Mouse (Mus musculus): ENCODE measurements at regions not wholly inside any gene's neighbourhood (a gene's known extent, or its start where the extent isn't known, plus 50 kb on each side); places are given as distances from the start of the nearest gene placed in this dataset.
"Not testable (repeated sequence)": the region's sequence is repeated elsewhere in the genome, so short reads cannot be mapped to it uniquely, and the experiment has no call there.

DNA sequence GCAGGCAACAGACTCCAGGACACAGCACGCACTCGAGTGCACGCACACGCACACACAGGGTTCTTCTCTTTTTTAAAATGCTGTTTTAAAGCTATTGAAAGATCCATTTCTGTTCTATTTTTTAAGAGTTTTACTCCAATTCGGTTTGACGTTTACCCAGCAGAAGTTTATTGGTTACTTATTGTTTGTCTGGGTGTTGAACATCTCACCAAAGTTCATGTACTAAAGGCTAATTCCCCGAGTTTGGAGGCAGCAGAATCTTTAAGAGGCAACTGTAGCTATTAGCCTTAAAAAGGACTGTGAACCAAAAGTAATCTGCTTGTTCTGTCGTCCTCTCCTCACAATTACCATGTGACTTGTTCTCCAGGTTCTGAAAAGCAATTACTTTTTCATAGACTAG lies 263.0 kb upstream of the Nfia start:
- no peak for DNase-seq (ENCODE audit: inconsistent age in 2 of 2, low spot score in 1 of 2)

DNA sequence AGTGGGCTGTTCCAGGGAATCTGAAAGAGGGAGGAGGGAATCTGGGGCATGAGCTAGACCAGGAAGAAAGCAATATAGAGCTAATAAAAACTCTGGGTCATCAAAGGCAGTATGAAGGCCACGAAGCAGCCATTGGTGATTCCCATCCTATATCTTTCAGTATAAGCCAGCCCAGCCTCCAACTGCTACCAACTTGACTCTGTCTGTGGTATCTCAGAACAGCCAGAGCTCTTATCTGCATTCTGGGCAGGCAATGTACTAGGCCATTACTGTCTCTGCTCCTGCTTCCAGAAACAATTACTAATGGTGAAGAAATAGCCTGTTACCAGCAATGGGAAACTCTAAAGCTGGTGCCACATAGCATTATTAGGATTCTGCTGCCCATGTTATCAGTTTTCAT lies 266.8 kb upstream of the Nfia start:
- DNase-seq (ENCODE audit: inconsistent age in 2 of 2, low spot score in 1 of 2), result no peak

DNA sequence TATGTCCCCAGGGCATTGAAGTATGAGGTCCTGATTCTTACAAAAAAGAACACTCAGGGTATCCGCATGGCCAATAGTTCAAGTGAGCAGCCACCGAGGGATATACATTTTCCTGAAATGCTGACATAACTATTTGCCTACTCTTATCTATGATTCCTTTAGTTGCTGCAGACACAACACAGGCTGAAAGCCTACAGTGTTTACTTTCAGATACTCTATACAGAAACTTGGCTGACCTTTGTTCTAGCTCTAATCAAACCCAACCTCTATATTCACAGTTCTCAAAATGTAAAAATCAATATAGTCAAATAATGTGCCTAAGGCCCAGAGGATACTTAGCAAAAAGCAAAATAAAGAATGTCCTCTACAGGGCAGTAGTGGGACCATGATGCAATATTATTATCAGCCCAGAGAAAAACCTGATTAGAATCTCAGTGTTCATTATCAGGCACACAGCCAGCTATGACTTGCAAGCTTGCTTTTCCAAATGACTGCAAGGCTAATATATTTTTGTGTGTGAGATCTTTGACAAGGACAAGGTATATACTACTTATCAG lies 281.2 kb upstream of the Nfia start:
- DNase-seq (ENCODE audit: inconsistent age in 2 of 2, low spot score in 1 of 2), result no peak

DNA sequence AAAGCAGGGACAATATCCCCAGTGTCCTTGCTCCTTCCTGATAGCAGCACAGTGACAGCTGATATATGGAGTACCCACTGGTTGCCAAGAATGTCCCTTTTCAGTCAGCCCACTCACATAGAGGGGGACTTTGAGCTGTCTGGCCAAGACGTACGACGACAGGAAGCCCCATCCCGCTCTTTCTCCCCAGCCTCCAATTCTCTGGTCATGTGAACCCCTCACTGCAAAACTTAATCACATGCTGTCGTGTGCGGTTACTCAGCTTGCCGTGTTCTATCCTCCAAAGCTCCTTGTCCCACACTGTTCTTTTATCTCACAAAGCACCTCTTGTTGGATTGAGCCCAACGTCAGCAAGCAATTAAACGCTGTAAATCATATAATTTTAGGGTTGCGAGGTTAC lies 286.2 kb upstream of the Nfia start:
- peak in 1 of 2 experiments; percentile 27 for DNase-seq (ENCODE audit: inconsistent age in 2 of 2, low spot score in 1 of 2)

DNA sequence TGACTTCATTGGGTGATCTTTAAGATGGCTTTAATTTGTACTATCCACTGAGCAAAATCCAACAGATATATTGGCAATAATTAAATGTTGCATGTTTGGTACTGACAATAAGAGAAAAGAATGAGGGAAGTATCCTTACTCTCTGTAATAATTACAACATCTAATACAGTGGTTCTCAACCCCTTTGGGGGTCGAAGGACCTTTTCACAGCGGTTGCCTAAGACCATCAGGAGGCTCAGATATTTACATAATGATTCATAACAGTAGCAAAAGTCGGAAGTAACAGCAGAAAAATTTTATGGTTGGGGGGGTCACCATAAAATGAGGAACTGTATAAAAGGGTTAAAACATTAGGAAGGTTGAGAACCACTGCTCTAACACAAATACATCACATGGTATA lies 287.3 kb upstream of the Nfia start:
- DNase-seq (ENCODE audit: inconsistent age in 2 of 2, low spot score in 1 of 2), result no peak

DNA sequence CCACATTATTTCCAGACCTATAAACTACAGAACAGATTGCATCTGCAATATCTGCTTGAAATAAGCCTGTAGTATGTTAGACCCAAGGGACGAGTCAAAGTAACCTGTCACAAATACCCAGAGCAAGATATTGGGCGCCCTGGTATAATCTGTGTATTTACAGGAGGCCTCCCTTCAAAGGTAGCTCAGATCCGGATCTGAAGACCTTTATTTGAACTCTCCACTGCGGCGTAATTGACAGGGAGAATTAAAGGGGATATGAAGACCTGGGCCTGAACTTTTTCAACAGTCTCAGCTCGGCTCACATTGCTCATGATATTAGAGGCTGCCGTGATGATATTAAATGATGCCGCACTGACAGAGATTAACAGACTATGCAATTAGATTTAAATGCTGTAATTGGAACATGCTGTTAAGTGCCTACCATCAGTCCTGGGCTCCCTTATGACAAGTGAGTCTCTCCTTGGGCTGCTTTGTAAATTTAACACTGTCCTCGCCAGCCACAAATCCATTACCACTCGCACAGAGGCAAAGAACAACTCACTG lies 289.8 kb upstream of the Nfia start:
- peak in 1 of 2 experiments; percentile 26 for DNase-seq (ENCODE audit: inconsistent age in 2 of 2, low spot score in 1 of 2)

DNA sequence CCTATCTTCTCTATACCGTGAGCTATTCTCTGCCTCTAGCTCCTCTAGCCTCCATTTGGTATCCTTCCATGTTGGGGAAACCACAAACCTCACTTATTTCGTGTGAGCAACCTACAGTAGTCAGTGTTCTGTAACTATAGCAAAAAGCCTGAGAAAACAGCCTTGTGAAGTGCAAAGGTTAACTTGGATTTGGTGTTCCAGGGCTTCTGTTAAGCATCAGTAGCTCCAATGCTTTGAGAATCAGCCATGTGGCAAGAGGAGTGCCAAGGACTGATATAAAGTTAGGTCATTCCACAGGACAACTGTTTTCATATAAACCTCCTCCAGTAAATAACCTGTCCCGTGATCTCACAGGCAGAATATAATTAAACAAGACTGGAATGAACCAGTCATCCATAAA lies 290.7 kb upstream of the Nfia start:
- no peak for DNase-seq (ENCODE audit: inconsistent age in 2 of 2, low spot score in 1 of 2)

DNA sequence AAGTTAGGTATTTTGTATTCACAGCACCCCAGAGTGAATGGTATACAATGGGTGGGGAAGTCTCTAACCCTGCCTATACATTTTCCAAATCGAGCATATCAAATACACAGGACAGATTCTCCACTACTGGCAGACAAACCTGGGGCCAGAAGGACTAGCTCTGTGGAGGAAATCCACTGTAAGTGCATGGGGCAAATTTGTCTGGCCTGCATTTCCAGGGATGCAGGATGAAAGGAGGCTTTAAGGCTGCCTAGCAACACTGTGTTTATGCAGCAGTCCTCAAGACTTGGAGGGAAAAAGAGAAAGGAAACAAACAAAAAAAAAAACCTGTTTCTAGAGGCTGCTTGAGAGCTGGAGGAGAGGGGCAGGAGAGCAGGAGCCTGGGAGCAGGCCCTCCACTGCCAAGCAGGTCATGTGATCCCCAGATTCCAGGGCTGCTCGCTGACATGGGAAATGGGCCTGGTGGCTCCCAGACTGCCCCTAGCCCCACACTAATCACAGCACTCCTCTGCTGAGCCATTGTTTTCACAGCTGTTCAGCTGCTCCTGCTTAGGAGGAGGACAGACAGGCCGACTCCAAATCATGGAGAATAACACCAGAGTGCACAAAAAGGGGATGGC lies 293.7 kb upstream of the Gm10192 start:
- DNase-seq (ENCODE audit: inconsistent age in 2 of 2, low spot score in 1 of 2), result peak in 1 of 2 experiments; percentile 22

DNA sequence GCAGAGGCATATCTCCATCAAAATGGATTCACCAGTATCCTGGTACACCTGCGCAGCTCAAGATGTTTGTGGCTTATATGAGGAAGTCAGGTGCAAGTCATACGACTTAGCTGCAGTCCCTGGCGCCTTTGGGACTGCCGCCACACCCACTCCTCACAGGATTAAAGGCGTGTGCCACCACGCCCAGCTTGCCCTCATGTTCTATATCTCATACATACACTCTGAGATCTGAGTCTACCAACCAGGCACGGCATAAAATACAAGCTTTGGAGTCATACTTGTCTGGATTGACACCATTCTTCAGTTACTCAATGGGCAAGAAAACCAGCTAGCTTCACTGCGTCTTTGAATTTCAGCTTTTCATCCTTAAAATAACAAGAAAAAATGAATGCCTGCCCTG lies 290.5 kb upstream of the Gm10192 start:
- DNase-seq (ENCODE audit: inconsistent age in 2 of 2, low spot score in 1 of 2), result not testable (repeated sequence)

DNA sequence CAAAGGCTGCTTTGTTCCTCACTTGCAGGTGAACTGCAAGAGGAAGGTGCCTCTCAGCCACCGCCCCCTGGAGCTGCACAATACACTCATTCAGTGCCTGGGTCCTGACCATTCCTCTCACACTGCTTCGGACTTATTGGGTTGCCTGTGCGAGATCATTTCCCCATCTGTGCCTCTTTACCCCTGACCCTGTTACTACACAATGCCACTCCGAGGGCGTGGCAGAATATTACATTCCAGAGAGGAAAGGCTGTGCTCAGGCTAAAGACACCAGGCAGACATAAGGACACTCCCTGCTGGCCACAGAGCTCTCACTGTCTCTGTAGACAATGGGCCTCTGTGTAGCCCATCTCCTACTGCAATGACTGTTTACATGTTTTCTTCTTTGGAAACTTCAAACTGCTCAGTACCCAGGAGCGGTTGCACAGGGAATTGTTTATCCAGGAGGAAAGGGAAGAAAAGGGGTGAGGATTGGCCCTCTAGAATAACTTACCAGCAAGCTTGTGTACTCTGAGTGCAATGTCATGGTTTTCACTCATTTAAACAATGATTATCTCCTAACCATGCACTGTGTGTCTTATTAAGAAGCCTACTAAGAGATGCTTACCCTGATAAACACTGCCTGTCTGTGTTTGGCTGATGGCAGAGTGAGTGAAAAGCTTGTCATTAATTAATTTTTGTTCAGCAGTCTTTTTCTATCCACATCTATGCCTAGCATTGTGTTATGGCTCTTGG lies 283.1 kb upstream of the Gm10192 start:
- no peak for DNase-seq (ENCODE audit: inconsistent age in 2 of 2, low spot score in 1 of 2)

DNA sequence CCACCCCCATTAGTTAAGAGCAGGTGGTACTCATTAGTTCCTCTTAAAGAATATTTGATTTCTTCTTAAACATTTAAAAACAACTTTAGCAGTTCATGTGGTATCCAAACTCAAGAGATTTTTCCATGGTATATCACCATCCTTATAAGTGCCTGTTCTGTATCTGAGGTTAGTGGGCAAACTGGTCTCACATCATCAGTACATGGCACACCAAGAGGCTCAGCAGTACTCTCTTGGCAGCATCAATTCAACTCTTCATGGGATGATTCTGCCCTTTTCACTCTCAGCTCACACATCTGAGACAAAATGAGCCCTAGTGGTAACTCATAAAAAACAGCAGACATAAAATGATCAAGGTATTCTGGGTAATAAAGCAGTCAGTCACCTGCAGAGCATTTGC lies 282.6 kb upstream of the Gm10192 start:
- no peak for DNase-seq (ENCODE audit: inconsistent age in 2 of 2, low spot score in 1 of 2)

DNA sequence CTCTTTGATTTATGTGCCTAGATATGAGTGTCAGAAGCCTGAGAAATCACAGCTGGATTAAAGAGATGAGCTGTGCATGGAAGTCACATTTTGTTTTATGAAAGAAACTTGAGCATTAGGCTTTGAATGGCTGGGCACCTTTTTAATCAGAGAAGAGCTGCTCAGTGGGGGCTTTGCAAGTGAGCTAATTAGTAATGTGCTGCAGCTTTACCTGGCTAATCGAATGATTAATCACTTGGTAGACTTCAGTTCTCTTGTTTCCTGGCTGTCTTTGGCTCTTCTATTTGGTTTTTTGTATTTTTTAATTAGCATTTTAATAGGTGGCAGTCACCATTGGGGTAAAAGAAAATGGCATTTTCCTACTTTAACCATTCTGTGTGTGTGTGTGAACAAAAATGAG lies 278.2 kb upstream of the Gm10192 start:
- DNase-seq (ENCODE audit: inconsistent age in 2 of 2, low spot score in 1 of 2), result no peak

DNA sequence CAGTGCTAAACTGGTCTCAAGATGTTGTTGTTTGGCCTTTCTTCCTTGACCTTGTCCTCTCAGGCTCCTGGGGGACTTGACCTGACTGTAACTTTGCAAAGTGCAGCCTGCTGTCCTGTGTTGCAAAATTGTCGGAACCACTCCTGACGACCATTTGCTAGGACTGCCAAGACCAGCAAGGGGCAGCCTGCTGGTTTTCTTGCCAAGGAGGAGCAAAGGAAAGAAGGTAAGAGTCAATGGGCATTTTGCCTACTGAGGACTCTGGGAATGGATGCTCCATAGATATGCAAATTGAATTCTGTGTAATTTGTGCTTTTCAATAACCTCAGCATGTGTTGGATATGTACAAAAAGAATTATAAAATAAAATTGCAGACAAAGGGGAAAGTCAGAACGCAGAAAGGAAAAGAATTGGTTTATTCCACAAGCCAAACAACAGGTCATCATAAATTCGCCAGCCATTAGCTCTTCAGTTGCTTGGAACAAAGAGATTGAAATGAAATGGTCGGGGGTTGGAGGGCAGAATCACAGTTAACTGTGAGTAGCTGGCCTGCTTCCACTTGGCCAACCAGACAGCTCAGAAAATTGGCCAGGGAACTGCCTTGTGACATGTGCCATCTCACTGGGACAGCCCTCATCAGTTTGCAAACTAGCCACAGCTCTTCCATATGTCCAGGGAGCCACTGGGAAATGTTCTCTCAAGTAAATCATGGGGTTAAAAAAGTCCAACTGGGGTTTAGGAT lies 256.5 kb upstream of the Gm10192 start:
- peak; percentile 3 to 37 for DNase-seq (ENCODE audit: inconsistent age in 2 of 2, low spot score in 1 of 2)

DNA sequence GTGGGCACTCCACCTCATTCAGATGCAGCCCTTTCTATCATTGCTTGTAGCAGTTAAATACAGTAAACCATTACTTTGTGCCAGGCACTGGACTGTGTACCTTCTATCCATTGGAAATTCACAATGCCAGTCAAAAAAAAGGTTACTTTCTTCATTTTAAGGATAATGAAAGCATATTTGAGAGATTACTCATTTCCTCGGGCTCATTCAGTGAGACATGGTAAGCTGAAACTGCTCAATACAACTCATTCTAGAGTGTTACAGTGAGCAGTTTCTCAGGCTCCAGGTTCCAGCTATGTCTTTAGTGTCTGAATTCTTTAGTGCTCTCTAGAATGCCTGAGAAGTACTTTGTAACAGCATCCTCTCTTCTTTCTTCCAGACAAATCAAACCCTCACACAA lies 249.7 kb upstream of the Gm10192 start:
- no peak for DNase-seq (ENCODE audit: inconsistent age in 2 of 2, low spot score in 1 of 2)

DNA sequence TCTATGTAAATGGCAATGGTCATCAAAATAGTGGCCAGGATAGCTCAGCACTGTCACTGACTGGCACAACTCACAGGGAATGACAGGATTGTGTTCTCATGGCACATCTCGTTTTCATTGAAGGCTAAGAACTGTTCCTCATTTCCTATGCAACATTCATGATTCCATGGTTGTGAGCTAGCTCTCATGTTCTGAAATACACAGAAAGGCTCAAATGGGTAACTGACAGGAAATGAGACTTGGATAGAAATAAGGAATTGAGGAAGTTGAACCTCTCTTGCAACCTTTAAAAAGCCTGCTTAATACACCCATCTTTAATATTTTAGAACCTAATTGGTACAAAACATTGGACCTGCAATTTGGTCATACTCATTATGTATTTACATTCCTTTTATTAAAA lies 249.1 kb upstream of the Gm10192 start:
- DNase-seq (ENCODE audit: inconsistent age in 2 of 2, low spot score in 1 of 2), result no peak

DNA sequence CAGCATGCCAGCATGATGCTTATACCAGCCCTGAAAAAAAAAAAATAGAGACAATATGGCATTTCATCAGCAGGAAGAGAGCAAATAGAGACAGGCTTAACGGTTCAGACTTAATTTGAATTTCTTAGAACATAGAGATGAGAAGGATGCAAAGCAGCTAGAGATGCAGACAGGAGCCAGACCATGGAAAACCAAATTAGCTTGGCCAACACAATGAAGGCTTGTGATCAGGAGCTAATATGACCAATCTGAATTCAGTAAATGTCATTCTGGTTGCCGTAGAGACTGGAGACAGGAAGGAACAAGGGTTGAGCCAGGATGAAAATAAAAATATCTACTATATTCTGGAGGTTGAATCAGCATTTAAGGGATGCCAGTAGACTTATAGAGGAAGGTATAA lies 248.3 kb upstream of the Gm10192 start:
- no peak for DNase-seq (ENCODE audit: inconsistent age in 2 of 2, low spot score in 1 of 2)

DNA sequence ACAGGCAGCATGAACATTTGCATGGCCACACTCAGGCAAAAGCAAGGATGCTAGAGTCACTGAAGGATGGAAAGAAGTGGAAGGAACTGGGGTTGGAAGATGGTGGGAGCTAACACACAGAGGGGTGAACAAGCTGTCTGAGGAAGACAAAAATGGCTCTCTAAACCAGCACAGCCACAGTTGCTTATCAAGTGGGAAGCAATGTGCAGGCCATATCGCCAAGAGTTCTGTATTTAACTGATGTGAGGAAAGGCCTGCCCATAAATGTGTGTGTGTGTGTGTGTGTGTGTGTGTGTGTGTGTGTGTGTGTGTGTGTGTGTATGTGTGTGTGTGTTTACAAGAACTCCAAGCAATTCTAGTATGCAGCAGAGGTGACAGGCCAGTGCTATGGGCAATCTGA lies 236.9 kb upstream of the Gm10192 start:
- no peak for DNase-seq (ENCODE audit: inconsistent age in 2 of 2, low spot score in 1 of 2)

DNA sequence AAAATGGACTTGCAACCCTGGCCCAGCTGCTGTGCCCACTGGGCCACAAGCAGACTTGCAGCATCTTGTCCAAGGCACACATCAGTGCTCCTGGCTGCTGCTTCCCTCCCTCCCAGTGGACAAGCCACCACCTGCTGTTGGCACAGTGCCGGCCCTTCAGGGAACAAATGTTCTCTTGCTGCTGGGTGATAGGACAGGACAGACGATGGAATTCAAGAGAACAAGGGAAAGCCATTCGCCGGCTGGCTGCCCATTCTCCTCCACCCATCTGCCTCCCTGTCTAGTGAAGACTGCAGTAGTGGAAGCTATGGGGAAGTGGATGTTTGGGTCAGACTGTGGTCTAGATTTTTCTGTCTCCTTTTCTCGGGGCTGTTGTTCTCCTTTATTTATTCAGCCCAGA lies 235.7 kb upstream of the Gm10192 start:
- peak; percentile 13 to 68 for DNase-seq (ENCODE audit: inconsistent age in 2 of 2, low spot score in 1 of 2)

DNA sequence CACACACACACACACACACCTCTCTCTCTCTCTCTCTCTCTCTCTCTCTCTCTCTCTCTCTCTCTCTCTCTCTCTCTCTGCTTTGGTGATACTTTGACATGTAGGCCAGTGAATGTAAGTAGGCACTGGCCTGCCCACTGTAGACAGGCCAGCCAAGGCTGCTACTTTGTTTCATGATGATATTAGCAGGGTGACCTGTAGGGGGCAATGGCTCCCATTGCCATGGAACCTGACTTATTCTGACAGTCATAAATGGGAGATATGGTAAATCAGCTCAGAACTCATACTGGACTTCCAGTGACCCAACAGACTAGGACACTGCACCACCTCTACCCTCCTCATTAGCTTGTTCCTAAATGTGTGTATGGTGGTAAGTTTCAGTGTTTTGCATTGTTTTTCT lies 235.0 kb upstream of the Gm10192 start:
- no peak for DNase-seq (ENCODE audit: inconsistent age in 2 of 2, low spot score in 1 of 2)

DNA sequence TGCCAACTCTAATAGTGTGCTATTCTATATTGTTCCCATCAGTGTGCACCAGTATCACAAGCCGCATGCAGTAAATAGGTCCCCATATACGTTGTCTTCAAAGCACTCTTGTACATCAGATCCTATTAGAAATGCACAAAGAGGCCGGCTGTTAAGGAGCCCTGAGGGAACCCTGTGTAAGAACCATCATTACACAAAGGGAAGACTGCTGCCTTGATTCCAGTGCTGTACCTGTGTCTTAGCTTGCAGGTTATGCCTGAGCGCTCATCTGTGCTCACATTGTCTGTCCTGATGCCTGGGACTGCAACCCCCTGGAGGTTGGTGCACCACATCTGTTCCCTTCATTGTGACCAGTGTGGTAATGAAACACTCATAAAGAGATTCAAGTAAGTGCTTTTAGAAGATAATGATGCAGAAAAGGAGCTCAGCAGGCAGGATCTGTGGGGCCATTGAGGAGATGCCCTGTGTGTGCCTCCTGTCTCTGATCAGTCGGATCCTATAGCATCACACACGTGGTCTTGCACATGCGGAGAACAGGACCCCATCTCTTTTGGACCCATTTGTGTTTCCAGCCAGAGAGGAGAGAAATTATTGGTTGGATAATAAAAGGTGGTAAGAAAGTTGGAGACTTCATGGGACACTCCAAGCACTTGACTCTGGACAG lies 225.8 kb upstream of the Gm10192 start:
- DNase-seq (ENCODE audit: inconsistent age in 2 of 2, low spot score in 1 of 2), result no peak

DNA sequence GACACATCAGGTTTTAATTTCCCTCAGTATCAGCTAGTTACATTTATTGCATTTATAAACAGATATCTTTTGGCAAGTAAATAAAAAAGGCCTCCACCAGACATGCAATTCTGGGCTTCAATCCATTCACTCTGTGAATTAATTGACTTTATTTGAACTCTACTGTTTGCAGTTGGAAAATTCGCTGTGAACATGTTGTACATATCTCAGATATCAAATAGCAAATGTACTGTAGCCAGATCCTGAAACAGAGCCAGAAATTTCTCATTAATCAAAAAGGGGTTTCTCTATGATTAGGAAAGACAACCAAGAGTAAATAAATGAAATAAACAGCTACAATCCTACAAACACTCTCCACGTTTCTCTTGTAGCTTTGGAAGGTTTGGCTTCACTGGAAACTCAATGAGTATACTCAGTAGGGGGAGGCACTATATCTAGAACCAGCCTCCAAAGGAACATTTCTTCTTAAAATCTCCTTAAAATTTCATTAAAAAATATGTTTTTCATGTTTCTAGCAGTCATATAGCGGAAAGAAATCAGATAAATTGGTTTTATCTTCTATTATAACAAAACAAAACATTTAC lies 211.8 kb upstream of the Gm10192 start:
- no peak for DNase-seq (ENCODE audit: inconsistent age in 2 of 2, low spot score in 1 of 2)

Measured in adrenal gland, adult (tissue).